Mouse (Mus musculus): ENCODE measurements around the gene Rhbdf2. TPM values are rescaled to one million over a fixed set of nuclear protein-coding genes. Genes with fewer than 3 reads are reported as not detected.

The Rhbdf2 gene
- total and polyA plus RNA-seq, 3 experiments = 6.4 to 13.7 TPM; not detected in 1

DNA sequence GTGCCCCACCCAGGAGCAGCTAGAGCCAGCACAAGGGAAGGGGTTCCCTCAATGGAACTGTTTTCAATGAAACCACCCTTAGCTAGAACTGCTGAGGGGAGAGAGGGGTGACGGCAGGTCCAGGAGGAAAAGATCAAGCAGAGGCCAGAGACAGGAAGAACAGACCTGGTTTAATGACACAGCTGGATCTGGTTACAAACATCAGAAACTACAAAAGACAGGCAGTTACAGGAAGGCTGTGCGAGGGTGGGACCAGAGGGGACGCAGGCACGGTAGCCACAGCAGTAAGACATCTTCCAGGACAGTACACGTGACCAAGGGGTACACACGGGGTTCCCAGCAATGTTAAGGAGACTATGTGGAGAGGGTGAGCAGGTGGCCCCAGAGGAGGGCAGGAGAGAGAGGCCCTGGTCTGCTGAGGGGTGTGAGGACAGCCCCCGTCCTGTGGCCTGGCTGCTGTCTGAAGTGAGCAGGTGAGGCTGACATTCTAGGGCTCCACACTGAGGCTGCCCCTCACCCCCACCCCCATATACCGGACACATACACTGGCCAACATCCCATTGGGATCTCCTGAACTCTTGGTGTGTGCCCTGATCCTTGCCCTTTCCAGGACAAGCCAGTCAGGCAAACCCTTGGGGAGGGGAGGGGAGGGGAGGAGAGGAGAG, 18.8 kb upstream of the Rhbdf2 start (continued):
- TF ChIP-seq KAT2A (conservative IDR thresholded peaks at IDR 0.05; ENCODE audit: low read depth, low read length) (no peak), MAFK (IDR thresholded peaks at IDR 0.05; ENCODE audit: borderline replicate concordance, low read depth, low read length) (no peak), ZMIZ1 (IDR thresholded peaks at IDR 0.05; ENCODE audit: low read depth, low read length) (no peak), JUND (IDR thresholded peaks at IDR 0.05; ENCODE audit: low read depth, low read length) (no peak)

- DNase-seq (ENCODE audit: low read depth, low spot score) = no peak
These were observed 17.6 kb upstream of the Rhbdf2 start for GRCm38 (mm10) chr11:116644225-116645112.

DNA sequence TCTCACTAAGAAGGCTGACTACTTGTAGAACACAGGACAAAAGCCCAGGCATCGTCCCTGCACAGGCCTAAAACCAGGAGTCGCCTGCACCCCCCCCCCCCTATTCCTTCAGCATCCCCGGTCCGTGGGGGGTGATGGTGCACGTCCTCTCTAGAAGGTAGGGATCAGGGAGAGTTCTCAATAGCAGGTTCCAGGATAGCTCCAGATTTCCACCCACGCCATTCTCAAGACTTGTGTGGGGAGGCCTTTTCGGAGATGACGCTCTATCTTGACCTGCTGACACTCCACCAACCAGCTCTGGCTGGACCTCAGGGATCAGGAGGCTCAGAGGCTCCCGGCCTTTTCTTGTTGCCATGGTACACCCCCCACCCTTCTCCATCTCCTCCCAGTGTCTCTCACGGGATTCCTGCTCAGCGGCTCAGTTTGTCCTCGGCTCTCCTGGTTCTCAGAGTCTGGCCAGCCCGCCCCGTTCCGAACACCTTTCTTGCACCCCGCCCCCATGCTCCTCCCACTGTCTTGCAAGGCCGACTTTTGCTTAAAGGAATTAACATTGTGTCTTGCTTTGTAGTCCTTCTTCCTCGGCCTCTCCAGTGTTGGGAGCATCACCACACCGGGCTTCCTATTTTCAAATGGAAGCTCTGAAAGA, 16.9 kb upstream of the Rhbdf2 start:
- no peaks in the 10 kb centered on the region for H3K27me3 ChIP-seq (ENCODE audit: control insufficient read depth in 1 of 2, insufficient read depth in 2 of 2, low read length in 2 of 2)
- TF ChIP-seq MYC (IDR thresholded peaks at IDR 0.05; ENCODE audit: low read depth, low read length) (no peak), ELF1 (IDR thresholded peaks at IDR 0.05; ENCODE audit: low read depth, low read length) (no peak), USF2 (IDR thresholded peaks at IDR 0.05; ENCODE audit: borderline replicate concordance in 1 of 2, insufficient read depth in 1 of 2, low read depth in 1 of 2, low read length in 2 of 2) (no peak), USF1 (IDR thresholded peaks at IDR 0.05; ENCODE audit: low read depth, low read length) (no peak), RCOR1 (IDR thresholded peaks at IDR 0.05; ENCODE audit: low read depth, low read length) (no peak), BHLHE40 (IDR thresholded peaks at IDR 0.05; ENCODE audit: borderline replicate concordance, low read depth, low read length) (no peak), SMC3 (IDR thresholded peaks at IDR 0.05; ENCODE audit: low read depth, low read length) (no peak), MXI1 (IDR thresholded peaks at IDR 0.05; ENCODE audit: low read depth, low read length) (no peak), POLR2AphosphoS5 (IDR thresholded peaks at IDR 0.05; ENCODE audit: borderline replicate concordance, low read depth, low read length) (no peak), UBTF (IDR thresholded peaks at IDR 0.05; ENCODE audit: borderline replicate concordance, insufficient read depth, low read depth, low read length) (no peak)

More at GRCm38 (mm10) chr11:116644225-116645112, 17.6 kb upstream of the Rhbdf2 start:
- Histone ChIP-seq H3K4me1 (ENCODE audit: control insufficient read depth in 1 of 2, insufficient read depth in 2 of 2, low read length in 2 of 2) (peaks cover 0 to 9% of the 10 kb centered on the region in 2 experiments; a peak in 3 of 4 replicates), H3K9me3 (replicated peaks; ENCODE audit: insufficient read depth, low read length) (no peaks in the 10 kb centered on the region), H3K9ac (ENCODE audit: control insufficient read depth, low read depth, low read length, poor library complexity, severe bottlenecking) (no peak overlapping the region), H3K27me3 (ENCODE audit: control insufficient read depth in 1 of 2, insufficient read depth in 2 of 2, low read length in 2 of 2) (no peaks in the 10 kb centered on the region), H3K4me3 (ENCODE audit: control insufficient read depth in 1 of 2, insufficient read depth in 1 of 2, low read depth in 2 of 2, low read length in 2 of 2) (no peak overlapping the region), H3K79me2 (ENCODE audit: control insufficient read depth, insufficient read depth, low read length, poor library complexity) (no peaks in the 10 kb centered on the region), H3K36me3 (ENCODE audit: control insufficient read depth in 1 of 2, insufficient read depth in 2 of 2, low read length in 2 of 2) (peaks cover 0 to 12% of the 10 kb centered on the region in 2 experiments; a peak in 2 of 4 replicates), H3K27ac (ENCODE audit: control insufficient read depth, low read depth, low read length) (no peak overlapping the region)
- TF ChIP-seq RAD21 (IDR thresholded peaks at IDR 0.05; ENCODE audit: low read depth, low read length) (no peak), ELF1 (IDR thresholded peaks at IDR 0.05; ENCODE audit: low read depth, low read length) (no peak), ZKSCAN1 (IDR thresholded peaks at IDR 0.05; ENCODE audit: low read depth, low read length) (no peak), EP300 (IDR thresholded peaks at IDR 0.05; ENCODE audit: low read depth in 1 of 2, low read length in 2 of 2) (no peak), POLR2AphosphoS5 (IDR thresholded peaks at IDR 0.05; ENCODE audit: borderline replicate concordance, low read depth, low read length) (no peak), KAT2A (conservative IDR thresholded peaks at IDR 0.05; ENCODE audit: low read depth, low read length) (no peak), TCF12 (IDR thresholded peaks at IDR 0.05; ENCODE audit: low read depth, low read length) (no peak), UBTF (IDR thresholded peaks at IDR 0.05; ENCODE audit: borderline replicate concordance, insufficient read depth, low read depth, low read length) (no peak), ETS1 (IDR thresholded peaks at IDR 0.05; ENCODE audit: low read depth, low read length) (no peak), ZC3H11A (IDR thresholded peaks at IDR 0.05; ENCODE audit: low read depth, low read length) (no peak), POLR2AphosphoS2 (IDR thresholded peaks at IDR 0.05; ENCODE audit: low read length) (no peak), SIN3A (IDR thresholded peaks at IDR 0.05; ENCODE audit: low read length) (no peak), USF2 (IDR thresholded peaks at IDR 0.05; ENCODE audit: borderline replicate concordance in 1 of 2, insufficient read depth in 1 of 2, low read depth in 1 of 2, low read length in 2 of 2) (no peak), USF1 (IDR thresholded peaks at IDR 0.05; ENCODE audit: low read depth, low read length) (no peak), ZMIZ1 (IDR thresholded peaks at IDR 0.05; ENCODE audit: low read depth, low read length) (no peak)

More for the DNA sequence above, 16.9 kb upstream of the Rhbdf2 start:
- H3K4me3 ChIP-seq (ENCODE audit: control insufficient read depth in 1 of 2, insufficient read depth in 1 of 2, low read depth in 2 of 2, low read length in 2 of 2) = no peak overlapping the region
- no peak overlapping the region for H3K27ac ChIP-seq (ENCODE audit: control insufficient read depth, low read depth, low read length)
- H3K4me1 ChIP-seq (ENCODE audit: control insufficient read depth in 1 of 2, insufficient read depth in 2 of 2, low read length in 2 of 2) = peaks cover 0 to 9% of the 10 kb centered on the region in 2 experiments; a peak in 3 of 4 replicates
- peaks cover 0 to 12% of the 10 kb centered on the region in 2 experiments; a peak in 2 of 4 replicates for H3K36me3 ChIP-seq (ENCODE audit: control insufficient read depth in 1 of 2, insufficient read depth in 2 of 2, low read length in 2 of 2)
- no peaks in the 10 kb centered on the region for H3K79me2 ChIP-seq (ENCODE audit: control insufficient read depth, insufficient read depth, low read length, poor library complexity)
- no peaks in the 10 kb centered on the region for H3K9me3 ChIP-seq (replicated peaks; ENCODE audit: insufficient read depth, low read length)
- no peak overlapping the region for H3K9ac ChIP-seq (ENCODE audit: control insufficient read depth, low read depth, low read length, poor library complexity, severe bottlenecking)
- DNase-seq (ENCODE audit: low read depth, low spot score) = no peak
